Mouse (Mus musculus) hindbrain, embryonic 15.5 days (tissue): ENCODE measurements around the gene Drc3. TPM values are rescaled to one million over a fixed set of nuclear protein-coding genes. Genes with fewer than 3 reads are reported as not detected.
A peak's percentile ranks its signal among the peaks of the same experiment; 100 is the strongest.

Experiments
- ATAC-seq: fragments of 200-750 bp; cut with Nextera tagmentation; 2 replicates; pipeline ENCODE4 v1.8.0; 2017; ENCODE audit warnings: low read depth, moderate number of reproducible peaks, moderate TSS enrichment; ENCODE audit not compliant: low FRiP score
- H3K27ac ChIP-seq: fragments of 300-500 bp; sonication (generic); replicated peaks from 2 replicates; pipeline ENCODE4 v1.5.1; 2015; ENCODE audit warnings: mild to moderate bottlenecking, inconsistent platforms
- H3K27me3 ChIP-seq: fragments of 300-500 bp; sonication (generic); 2 replicates; pipeline ENCODE4 v1.6.1; 2015; ENCODE audit warnings: control low read depth, inconsistent platforms
- H3K36me3 ChIP-seq: fragments of 300-500 bp; sonication (generic); 2 replicates; pipeline ENCODE4 v1.6.1; 2015; ENCODE audit warnings: control low read depth, inconsistent platforms
- H3K4me1 ChIP-seq: fragments of 300-500 bp; sonication (generic); replicated peaks from 2 replicates; pipeline ENCODE4 v1.6.1; 2015; ENCODE audit warnings: control low read depth, inconsistent platforms
- H3K4me2 ChIP-seq: fragments of 300-500 bp; sonication (generic); 2 replicates; pipeline ENCODE4 v1.6.1; 2015; ENCODE audit warnings: moderate library complexity, mild to moderate bottlenecking, inconsistent platforms
- H3K4me3 ChIP-seq: fragments of 300-500 bp; sonication (generic); 2 replicates; pipeline ENCODE4 v1.5.1; 2015; ENCODE audit warnings: mild to moderate bottlenecking, inconsistent platforms
- H3K9ac ChIP-seq: fragments of 300-500 bp; sonication (generic); 2 replicates; pipeline ENCODE4 v1.6.1; 2015; ENCODE audit warnings: inconsistent platforms
- H3K9me3 ChIP-seq: fragments of 300-500 bp; sonication (generic); 2 replicates; pipeline ENCODE4 v1.6.1; 2016; ENCODE audit warnings: control low read depth, inconsistent platforms
- WGBS: fragments of 180-500 bp; shearing (Covaris S2); methylation state at CpG from one replicate; pipeline ENCODE4 v1.1.7; 2015; 5-methylcytosine and 5-hydroxymethylcytosine counted together
- polyA plus RNA-seq: library from polyadenylated mRNA; unstranded; fragments of >200 nt; fragmentation: Nextera tagmentation; extraction: Ambion mirVana; gene quantifications from 2 replicates; pipeline ENCODE4 v1.2.1, GENCODE M21; 2015

Drc3 gene
- polyA plus RNA-seq = 7.1 and 7.7 TPM in 2 replicates

- Histone ChIP-seq H3K9me3 (no peaks in the 10 kb centered on the region), H3K36me3 (no peaks in the 10 kb centered on the region), H3K4me3 (peak within 1 kb of the TSS; percentile 74), H3K27ac (peak within 1 kb of the TSS; percentile 85), H3K4me2 (peak within 1 kb of the TSS; percentile 86), H3K27me3 (no peaks in the 10 kb centered on the region), H3K4me1 (peaks cover 26% of the 10 kb centered on the region), H3K9ac (peak within 1 kb of the TSS; percentile 84)
- ATAC-seq = peak; percentile 100
- WGBS = under 1% methylated on average over 57 of the region's 57 CpGs
Observed at GRCm38 (mm10) chr11:60352559-60353411, at the start of gene Drc3, which contains the start of gene Tom1l2. Gene Drc3 (plus strand): TSS chr11:60353329. Gene Tom1l2 (minus strand): TSS chr11:60352905.

GRCm38 (mm10) chr11:60303497-60303896, 49.6 kb upstream of the Drc3 start:
- Histone ChIP-seq H3K27me3 (no peaks in the 10 kb centered on the region), H3K27ac (peak overlapping the region; percentile 78), H3K36me3 (no peaks in the 10 kb centered on the region), H3K4me2 (no peak overlapping the region), H3K9ac (no peak overlapping the region), H3K9me3 (no peaks in the 10 kb centered on the region), H3K4me1 (peaks cover 38% of the 10 kb centered on the region), H3K4me3 (no peak overlapping the region)
- no peak for ATAC-seq
- 54% methylated on average over 2 of the region's 2 CpGs for WGBS

DNA sequence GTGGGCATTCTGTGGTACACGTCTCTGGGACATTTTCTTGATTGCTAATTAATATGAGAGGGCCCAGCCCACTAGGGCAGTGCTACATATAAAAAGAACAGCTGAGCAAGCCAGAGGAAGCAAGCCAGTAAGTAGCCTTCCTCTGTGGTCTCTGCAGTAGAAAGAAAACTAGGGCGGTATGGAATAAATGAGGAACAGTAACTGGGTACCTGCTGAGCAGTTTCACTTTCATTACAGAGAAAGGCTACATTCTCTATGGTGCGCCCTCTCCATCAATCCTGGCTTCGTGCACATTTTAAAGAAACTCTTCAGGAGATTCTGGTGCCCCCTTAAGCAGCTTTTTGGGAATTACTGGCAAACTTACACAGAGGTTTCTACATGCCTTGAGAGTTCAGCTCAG, 47.5 kb upstream of the Drc3 start:
- Histone ChIP-seq H3K9ac (no peak overlapping the region), H3K4me3 (no peak overlapping the region), H3K4me2 (no peak overlapping the region), H3K9me3 (no peaks in the 10 kb centered on the region), H3K36me3 (no peaks in the 10 kb centered on the region), H3K4me1 (peaks cover 45% of the 10 kb centered on the region), H3K27me3 (no peaks in the 10 kb centered on the region), H3K27ac (0 out of 2 replicates have a peak overlapping the region, but pooled peaks have one; percentile 20)
- ATAC-seq = no peak
- WGBS = 50% methylated on average over 4 of the region's 4 CpGs

DNA sequence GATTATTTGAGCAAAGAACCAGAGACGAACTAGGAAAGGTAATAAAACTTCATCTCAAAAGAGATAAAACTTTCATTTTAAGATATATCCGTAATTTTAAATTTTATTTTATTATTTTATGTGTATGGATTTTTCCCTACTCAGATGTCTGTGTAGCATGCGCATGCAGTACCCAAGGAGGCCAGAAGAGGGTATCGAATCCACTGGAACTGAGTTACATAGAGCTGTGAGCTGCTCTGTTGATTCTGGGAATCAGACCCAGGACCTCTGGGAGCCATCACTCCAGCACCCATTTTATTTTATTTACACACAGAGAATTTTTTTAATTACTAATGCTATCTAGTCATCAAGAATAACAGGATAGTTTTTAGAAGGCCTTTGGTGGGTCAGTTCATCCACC, 46.3 kb upstream of the Drc3 start:
- peaks cover 45% of the 10 kb centered on the region for H3K4me1 ChIP-seq
- H3K9me3 ChIP-seq = no peaks in the 10 kb centered on the region
- H3K27ac ChIP-seq = no peak overlapping the region
- no peaks in the 10 kb centered on the region for H3K36me3 ChIP-seq
- H3K9ac ChIP-seq = no peak overlapping the region
- H3K4me3 ChIP-seq = no peak overlapping the region
- H3K4me2 ChIP-seq = no peak overlapping the region
- no peaks in the 10 kb centered on the region for H3K27me3 ChIP-seq
- ATAC-seq = no peak
- 65% methylated on average over 4 of the region's 4 CpGs for WGBS

DNA sequence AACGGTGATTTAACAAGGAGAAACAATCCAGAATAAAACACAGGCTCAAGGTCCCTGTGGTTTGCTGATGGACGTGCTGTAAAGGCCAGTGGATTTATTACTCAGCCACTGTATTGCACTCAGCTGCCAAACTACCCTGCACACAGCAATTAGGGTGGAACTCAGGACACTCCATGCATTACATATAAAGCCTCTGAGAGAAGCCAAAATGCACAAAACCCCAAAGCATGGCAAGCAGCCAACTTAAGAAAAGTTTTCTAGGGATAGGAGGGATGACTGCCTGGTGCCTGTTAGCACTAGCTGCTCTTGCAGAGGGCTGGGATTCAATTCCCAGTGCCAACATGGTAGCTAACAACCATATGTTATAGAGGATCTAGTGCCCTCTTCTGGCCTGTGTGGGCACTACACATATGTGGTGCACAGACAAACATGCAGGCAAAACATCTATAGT, 45.7 kb upstream of the Drc3 start:
- H3K27me3 ChIP-seq = no peaks in the 10 kb centered on the region
- 64% methylated on average over 2 of the region's 2 CpGs for WGBS

GRCm38 (mm10) chr11:60308061-60308460, 45.1 kb upstream of the Drc3 start:
- H3K4me1 ChIP-seq = peaks cover 45% of the 10 kb centered on the region
- no peak overlapping the region for H3K9ac ChIP-seq
- ATAC-seq = no peak
- H3K9me3 ChIP-seq = no peaks in the 10 kb centered on the region
- WGBS = 98% methylated on average over 2 of the region's 2 CpGs
- H3K27me3 ChIP-seq = no peaks in the 10 kb centered on the region
- no peaks in the 10 kb centered on the region for H3K36me3 ChIP-seq
- peak overlapping the region; percentile 22; the same call in 1 of the 2 replicates for H3K27ac ChIP-seq
- H3K4me2 ChIP-seq = no peak overlapping the region
- no peak overlapping the region for H3K4me3 ChIP-seq

More for the DNA sequence above, 45.7 kb upstream of the Drc3 start:
- Histone ChIP-seq H3K36me3 (no peaks in the 10 kb centered on the region), H3K9ac (no peak overlapping the region), H3K4me2 (no peak overlapping the region), H3K4me1 (peaks cover 45% of the 10 kb centered on the region), H3K9me3 (no peaks in the 10 kb centered on the region), H3K4me3 (no peak overlapping the region), H3K27ac (no peak overlapping the region)
- no peak for ATAC-seq

DNA sequence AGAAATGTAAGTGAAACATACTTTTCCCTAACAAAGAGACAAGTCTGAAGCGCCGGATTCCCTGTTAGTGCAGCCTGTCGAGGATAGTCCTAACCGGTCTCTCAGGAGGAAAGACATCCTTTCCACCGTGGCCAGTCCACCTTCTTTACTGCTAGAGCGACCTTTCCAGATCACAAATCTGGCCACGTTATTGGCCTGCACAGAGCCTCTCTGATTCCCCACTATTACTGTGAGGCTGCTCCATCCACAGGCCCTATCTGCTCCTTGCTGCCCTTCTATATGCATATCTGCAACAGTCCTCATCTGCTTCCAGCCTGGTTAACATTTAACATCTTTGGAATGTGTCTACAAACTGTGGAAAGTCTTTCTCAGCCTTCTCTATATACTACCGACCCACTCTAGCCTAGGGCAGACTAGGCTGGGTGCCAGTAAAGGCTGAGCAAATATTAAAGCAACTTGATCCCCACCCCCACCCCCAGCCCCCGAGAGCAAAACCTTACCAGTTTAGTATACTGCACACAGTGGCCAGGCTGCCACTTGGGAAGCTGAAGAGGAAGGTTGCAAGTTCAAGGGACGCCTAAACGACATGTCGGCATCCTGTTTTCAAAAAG, 44.5 kb upstream of the Drc3 start:
- Histone ChIP-seq H3K9me3 (no peaks in the 10 kb centered on the region), H3K27me3 (no peaks in the 10 kb centered on the region), H3K9ac (no peak overlapping the region), H3K4me3 (no peak overlapping the region), H3K4me2 (no peak overlapping the region), H3K27ac (peak overlapping the region; percentile 22; the same call in 1 of the 2 replicates), H3K4me1 (peaks cover 41% of the 10 kb centered on the region), H3K36me3 (no peaks in the 10 kb centered on the region)
- 73% methylated on average over 12 of the region's 12 CpGs for WGBS
- no peak for ATAC-seq

DNA sequence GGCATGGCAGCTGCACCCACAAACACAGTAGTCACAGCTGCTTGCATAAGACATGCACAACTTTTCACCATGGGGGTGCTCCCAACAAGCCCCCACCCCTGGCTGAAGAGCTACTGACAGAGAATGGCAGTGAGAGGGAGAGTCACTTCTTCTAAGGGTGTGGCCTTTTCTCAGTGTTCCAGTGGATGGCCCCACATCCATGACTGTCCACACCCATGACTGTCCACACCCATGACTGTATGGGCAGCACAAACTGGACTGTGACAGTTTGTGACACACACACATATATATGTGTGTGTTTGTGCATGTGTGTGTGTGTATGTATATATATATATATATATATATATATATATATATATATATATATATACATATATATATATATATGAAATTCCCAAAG, 43.3 kb upstream of the Drc3 start:
- Histone ChIP-seq H3K4me3 (no peak overlapping the region), H3K27me3 (no peaks in the 10 kb centered on the region), H3K9me3 (no peaks in the 10 kb centered on the region), H3K27ac (peak overlapping the region; percentile 22; the same call in 1 of the 2 replicates), H3K9ac (no peak overlapping the region), H3K4me2 (no peak overlapping the region), H3K36me3 (no peaks in the 10 kb centered on the region), H3K4me1 (peaks cover 41% of the 10 kb centered on the region)
- no peak for ATAC-seq

DNA sequence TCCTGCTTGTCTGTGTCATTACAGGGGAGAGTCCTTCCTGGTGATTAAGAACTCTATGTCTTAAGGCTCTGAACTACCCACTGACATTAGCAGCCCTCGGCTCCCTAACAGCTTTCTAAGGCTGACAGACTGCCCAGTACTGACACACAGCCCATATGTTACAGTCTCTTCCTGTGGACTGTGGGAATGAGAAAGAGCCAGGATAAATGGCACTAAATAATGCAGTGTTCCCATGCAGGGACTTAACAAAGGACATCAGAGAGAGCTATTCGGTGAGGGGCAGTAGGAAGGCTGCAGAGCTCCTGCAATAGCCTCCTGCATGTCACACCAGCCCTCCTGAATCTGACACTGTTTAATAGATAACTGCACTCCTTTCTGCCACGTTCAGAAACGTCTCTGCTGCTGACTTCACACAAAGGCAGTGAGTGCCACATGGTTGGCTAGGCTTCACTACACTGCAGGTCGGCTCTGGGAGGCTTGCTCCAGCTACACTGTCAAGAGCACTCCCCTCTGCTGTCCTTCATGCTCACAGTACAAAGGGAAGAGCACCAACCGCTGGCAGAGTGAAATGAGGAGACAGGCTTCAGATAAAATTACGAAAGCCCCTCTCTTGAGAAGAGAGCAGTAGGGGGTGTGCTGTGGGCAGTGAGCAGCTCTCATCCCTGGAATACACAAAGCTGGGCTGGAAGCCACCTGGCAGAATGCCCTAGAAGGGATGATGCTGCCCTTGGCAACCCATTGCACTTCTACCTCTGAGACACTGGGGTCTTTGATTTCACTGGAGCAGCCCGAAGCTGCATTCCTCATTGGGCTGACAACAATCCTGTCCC, 41.9 kb upstream of the Drc3 start:
- Histone ChIP-seq H3K4me2 (peak overlapping the region; percentile 33), H3K4me1 (peaks cover 41% of the 10 kb centered on the region), H3K27ac (peak overlapping the region; percentile 93), H3K36me3 (no peaks in the 10 kb centered on the region), H3K9ac (peak overlapping the region; percentile 40), H3K9me3 (no peaks in the 10 kb centered on the region), H3K4me3 (no peak overlapping the region), H3K27me3 (no peaks in the 10 kb centered on the region)
- 2% methylated on average over 8 of the region's 8 CpGs for WGBS
- ATAC-seq = peak; percentile 94

GRCm38 (mm10) chr11:60316250-60316649, 36.9 kb upstream of the Drc3 start:
- 0 out of 2 replicates have a peak overlapping the region, but pooled peaks have one; percentile 0 for H3K27ac ChIP-seq

GRCm38 (mm10) chr11:60316883-60317282, 36.2 kb upstream of the Drc3 start:
- no peak for ATAC-seq
- no peak overlapping the region for H3K4me2 ChIP-seq
- H3K4me3 ChIP-seq = no peak overlapping the region
- H3K27me3 ChIP-seq = no peaks in the 10 kb centered on the region
- H3K27ac ChIP-seq = 0 out of 2 replicates have a peak overlapping the region, but pooled peaks have one; percentile 0
- H3K9me3 ChIP-seq = no peaks in the 10 kb centered on the region
- H3K36me3 ChIP-seq = no peaks in the 10 kb centered on the region
- 69% methylated on average over 8 of the region's 8 CpGs for WGBS
- peaks cover 65% of the 10 kb centered on the region for H3K4me1 ChIP-seq
- H3K9ac ChIP-seq = no peak overlapping the region

More at GRCm38 (mm10) chr11:60316250-60316649, 36.9 kb upstream of the Drc3 start:
- Histone ChIP-seq H3K4me3 (no peak overlapping the region), H3K9ac (no peak overlapping the region), H3K4me2 (no peak overlapping the region), H3K4me1 (peaks cover 70% of the 10 kb centered on the region), H3K9me3 (no peaks in the 10 kb centered on the region), H3K36me3 (no peaks in the 10 kb centered on the region), H3K27me3 (no peaks in the 10 kb centered on the region)
- no peak for ATAC-seq
- 46% methylated on average over 7 of the region's 7 CpGs for WGBS
